Mouse (Mus musculus) brain, embryonic 14.5 days (tissue): ENCODE measurements at regions not wholly inside any gene's neighbourhood (a gene's known extent, or its start where the extent isn't known, plus 50 kb on each side); places are given as distances from the start of the nearest gene placed in this dataset.

Source experiments
- CTCF ChIP-seq: fragments of 200-500 bp; IDR thresholded peaks from 2 replicates; pipeline ENCODE4 v1.5.1; 2012; ENCODE audit warnings: inconsistent platforms, mild to moderate bottlenecking, moderate library complexity, borderline replicate concordance; ENCODE audit not compliant: insufficient read depth, insufficient read length; ENCODE audit errors: extremely low read depth
- POLR2A ChIP-seq: fragments of 200-500 bp; IDR thresholded peaks from 2 replicates; pipeline ENCODE4 v1.6.1; 2012; ENCODE audit warnings: mild to moderate bottlenecking, inconsistent platforms, borderline replicate concordance; ENCODE audit not compliant: poor library complexity, insufficient read depth, insufficient read length, severe bottlenecking; ENCODE audit errors: extremely low read depth

- TF ChIP-seq CTCF, result no peak
- TF ChIP-seq POLR2A, result no peak
Measured at GRCm38 (mm10) chr5:46278190-46278589, 420.8 kb upstream of the Lcorl start.
